Mouse (Mus musculus): ENCODE data around the gene Fbxw4.

Fbxw4 gene

GRCm38 (mm10) chr19:45615415-45616213, 44.5 kb downstream of the Fbxw4 start:
- no peak for DNase-seq (ENCODE audit: low spot score in 2 of 2)

GRCm38 (mm10) chr19:45614928-45615327, 45.2 kb downstream of the Fbxw4 start:
- peak in 1 of 2 experiments; percentile 26 for DNase-seq (ENCODE audit: low spot score in 2 of 2)

GRCm38 (mm10) chr19:45614375-45614774, 45.7 kb downstream of the Fbxw4 start:
- DNase-seq (ENCODE audit: low spot score in 2 of 2), result no peak

GRCm38 (mm10) chr19:45610823-45611222, 49.3 kb downstream of the Fbxw4 start:
- DNase-seq (ENCODE audit: low spot score in 2 of 2), result no peak

GRCm38 (mm10) chr19:45608648-45609339, 51.3 kb downstream of the Fbxw4 start:
- no peak for DNase-seq (ENCODE audit: low spot score in 2 of 2)

- DNase-seq (ENCODE audit: low spot score in 2 of 2), result no peak
Measured at GRCm38 (mm10) chr19:45607479-45607878, 52.6 kb downstream of the Fbxw4 start.

GRCm38 (mm10) chr19:45606701-45607100, 53.4 kb downstream of the Fbxw4 start:
- DNase-seq (ENCODE audit: low spot score in 2 of 2), result no peak

- DNase-seq (ENCODE audit: low spot score in 2 of 2), result no peak
Measured at GRCm38 (mm10) chr19:45602606-45603005, 57.5 kb downstream of the Fbxw4 start.

- no peak for DNase-seq (ENCODE audit: low spot score in 2 of 2)
Measured at GRCm38 (mm10) chr19:45597106-45597505, 63.0 kb downstream of the Fbxw4 start.

- no peak for DNase-seq (ENCODE audit: low spot score in 2 of 2)
Measured at GRCm38 (mm10) chr19:45596434-45596833, 63.7 kb downstream of the Fbxw4 start.

- DNase-seq (ENCODE audit: low spot score in 2 of 2), result no peak
Measured at GRCm38 (mm10) chr19:45596019-45596418, 64.1 kb downstream of the Fbxw4 start.

- DNase-seq (ENCODE audit: low spot score in 2 of 2), result no peak
Measured at GRCm38 (mm10) chr19:45595481-45595880, 64.6 kb downstream of the Fbxw4 start.

- no peak for DNase-seq (ENCODE audit: low spot score in 2 of 2)
Measured at GRCm38 (mm10) chr19:45594079-45594478, 66.0 kb downstream of the Fbxw4 start.

GRCm38 (mm10) chr19:45592916-45593315, 67.2 kb downstream of the Fbxw4 start:
- DNase-seq (ENCODE audit: low spot score in 2 of 2), result no peak

GRCm38 (mm10) chr19:45591704-45592103, 68.4 kb downstream of the Fbxw4 start:
- DNase-seq (ENCODE audit: low spot score in 2 of 2), result no peak

- no peak for DNase-seq (ENCODE audit: low spot score in 2 of 2)
Measured at GRCm38 (mm10) chr19:45589761-45590160, 70.4 kb downstream of the Fbxw4 start.

GRCm38 (mm10) chr19:45587509-45588292, 72.4 kb downstream of the Fbxw4 start:
- DNase-seq (ENCODE audit: low spot score in 2 of 2), result no peak

GRCm38 (mm10) chr19:45586850-45587249, 73.3 kb downstream of the Fbxw4 start:
- no peak for DNase-seq (ENCODE audit: low spot score in 2 of 2)

GRCm38 (mm10) chr19:45584856-45585620, 75.1 kb downstream of the Fbxw4 start:
- DNase-seq (ENCODE audit: low spot score in 2 of 2), result no peak

- no peak for DNase-seq (ENCODE audit: low spot score in 2 of 2)
Measured at GRCm38 (mm10) chr19:45583136-45583535, 77.0 kb downstream of the Fbxw4 start.

GRCm38 (mm10) chr19:45582161-45582560, 78.0 kb downstream of the Fbxw4 start:
- no peak for DNase-seq (ENCODE audit: low spot score in 2 of 2)

- no peak for DNase-seq (ENCODE audit: low spot score in 2 of 2)
Measured at GRCm38 (mm10) chr19:45581257-45581656, 78.9 kb downstream of the Fbxw4 start.
